20 mouse cellular contexts compared by ENCODE assay signal in genomic region chr11:111961846-111962245, GRCm38 (mm10).
A peak's percentile ranks its signal among the peaks of the same experiment; 100 is the strongest.
DNase-seq lines count a peak whose midpoint lies in the region; ATAC-seq and TF ChIP-seq lines count a peak whose summit lies in the region.
"Had no signal": no experiment of that assay in that cellular context is flagged by ENCODE, and none has a peak within 500 bp of the region (broad histone marks: within the 10 kb centered on the region; RNA-seq: fewer than 3 reads in every experiment).

No protein-coding gene starts in this region.

- H3K9ac ChIP-seq in hindbrain, embryonic 13.5 days = no peak overlapping the region
- no peak overlapping the region for H3K9ac ChIP-seq in hindbrain, embryonic 16.5 days (ENCODE audit: low read depth, low read length)
- no peak overlapping the region for H3K9ac ChIP-seq in limb, embryonic 12.5 days (replicated peaks)
- no peak overlapping the region for H3K9ac ChIP-seq in intestine, embryonic 16.5 days (ENCODE audit: low read depth, low read length)
- H3K9ac ChIP-seq: embryonic facial prominence, embryonic 13.5 days; forebrain, embryonic 13.5 days; hindbrain, embryonic 15.5 days; liver, embryonic 15.5 days; midbrain, embryonic 12.5 days had no signal

- peaks cover 6% of the 10 kb centered on the region; the same call in 1 of the 2 replicates for H3K4me1 ChIP-seq in hindbrain, embryonic 13.5 days (replicated peaks)
- H3K4me1 ChIP-seq in hindbrain, embryonic 16.5 days (ENCODE audit: control insufficient read depth, insufficient read depth, low read depth, low read length) = peaks cover 5% of the 10 kb centered on the region
- no peaks in the 10 kb centered on the region; the same call in 1 of the 2 replicates for H3K4me1 ChIP-seq in embryonic fibroblast, embryonic 13.5 days (ENCODE audit: control insufficient read depth, insufficient read depth, low read length)
- peaks cover 31% of the 10 kb centered on the region for H3K4me1 ChIP-seq in limb, embryonic 12.5 days (replicated peaks)
- no peaks in the 10 kb centered on the region for H3K4me1 ChIP-seq in intestine, embryonic 16.5 days (ENCODE audit: control insufficient read depth, insufficient read depth, low read length)
- H3K4me1 ChIP-seq in midbrain, embryonic 10.5 days = no peaks in the 10 kb centered on the region
- H3K4me1 ChIP-seq: forebrain, embryonic 13.5 days; liver, embryonic 15.5 days; midbrain, embryonic 12.5 days had no signal

- no peak for TF ChIP-seq POLR2A in brain, embryonic 14.5 days (IDR thresholded peaks at IDR 0.05; ENCODE audit: borderline replicate concordance, extremely low read depth, insufficient read depth, insufficient read length, poor library complexity, severe bottlenecking)
- no peak for TF ChIP-seq POLR2A in embryonic fibroblast, embryonic 13.5 days (IDR thresholded peaks at IDR 0.05; ENCODE audit: low read depth, low read length)

- H3K27ac ChIP-seq in hindbrain, embryonic 13.5 days = 0 out of 2 replicates have a peak overlapping the region, but pooled peaks have one; percentile 0
- H3K27ac ChIP-seq in hindbrain, embryonic 16.5 days (ENCODE audit: low read depth, low read length) = no peak overlapping the region
- H3K27ac ChIP-seq in embryonic fibroblast, embryonic 13.5 days (ENCODE audit: insufficient read depth, low read length) = peak overlapping the region; percentile 52
- peak overlapping the region; percentile 70; the same call in 1 of the 2 replicates for H3K27ac ChIP-seq in limb, embryonic 12.5 days
- no peak overlapping the region for H3K27ac ChIP-seq in intestine, embryonic 16.5 days (ENCODE audit: low read length)
- H3K27ac ChIP-seq in midbrain, embryonic 10.5 days (replicated peaks) = no peak overlapping the region
- H3K27ac ChIP-seq: embryonic facial prominence, embryonic 13.5 days; forebrain, embryonic 13.5 days; liver, embryonic 15.5 days had no signal

- H3K4me2 ChIP-seq in hindbrain, embryonic 13.5 days = no peak overlapping the region
- H3K4me2 ChIP-seq in hindbrain, embryonic 16.5 days (ENCODE audit: low read length) = no peak overlapping the region
- H3K4me2 ChIP-seq in limb, embryonic 12.5 days = no peak overlapping the region
- H3K4me2 ChIP-seq in intestine, embryonic 16.5 days (ENCODE audit: low read depth, low read length) = no peak overlapping the region
- H3K4me2 ChIP-seq: embryonic facial prominence, embryonic 13.5 days; forebrain, embryonic 13.5 days; hindbrain, embryonic 15.5 days; liver, embryonic 15.5 days; midbrain, embryonic 12.5 days had no signal

- peak; percentile 35 for DNase-seq in brain, embryonic 14.5 days (ENCODE audit: low read depth)
- DNase-seq in frontal cortex, postnatal 25 days (ENCODE audit: low spot score in 2 of 2) = no peak
- DNase-seq in midbrain, embryonic 10.5 days (ENCODE audit: low spot score) = no peak
- DNase-seq: adrenal gland, adult 2 months; kidney, adult 8-10 months; left cerebral cortex, postnatal 4 days; lung, postnatal 10 days; retina, postnatal 1 day; right cerebral cortex, postnatal 4 days; thymus, postnatal 25 days had no signal

- TF ChIP-seq CTCF in brain, embryonic 14.5 days (IDR thresholded peaks at IDR 0.05; ENCODE audit: borderline replicate concordance, extremely low read depth, insufficient read depth, insufficient read length) = no peak
- no peak for TF ChIP-seq CTCF in embryonic fibroblast, embryonic 13.5 days (IDR thresholded peaks at IDR 0.05; ENCODE audit: borderline replicate concordance, insufficient read depth, low read length)

- 59% methylated on average over 2 of the region's 2 CpGs for WGBS in hindbrain, embryonic 13.5 days
- 47% methylated on average over 2 of the region's 2 CpGs for WGBS in hindbrain, embryonic 16.5 days
- 15% methylated on average over 2 of the region's 2 CpGs for WGBS in limb, embryonic 12.5 days
- 46% methylated on average over 2 of the region's 2 CpGs for WGBS in intestine, embryonic 16.5 days
- 79% methylated on average over 2 of the region's 2 CpGs for WGBS in midbrain, embryonic 10.5 days

- ATAC-seq in hindbrain, embryonic 13.5 days (ENCODE audit: low FRiP score) = no peak
- ATAC-seq in hindbrain, embryonic 16.5 days = no peak
- 0 out of 2 replicates have a peak, but pooled peaks have one; percentile 47 for ATAC-seq in limb, embryonic 12.5 days (ENCODE audit: insufficient number of reproducible peaks, insufficient read depth, low FRiP score, low TSS enrichment, low read depth)
- ATAC-seq in intestine, embryonic 16.5 days = no peak
- ATAC-seq: forebrain, embryonic 13.5 days had no signal

- H3K4me3 ChIP-seq in hindbrain, embryonic 13.5 days = no peak overlapping the region
- H3K4me3 ChIP-seq in hindbrain, embryonic 16.5 days (ENCODE audit: low read length) = no peak overlapping the region
- H3K4me3 ChIP-seq in embryonic fibroblast, embryonic 13.5 days (ENCODE audit: insufficient read depth, low read length) = no peak overlapping the region
- no peak overlapping the region for H3K4me3 ChIP-seq in limb, embryonic 12.5 days (replicated peaks)
- no peak overlapping the region for H3K4me3 ChIP-seq in intestine, embryonic 16.5 days (ENCODE audit: low read length)
- no peak overlapping the region for H3K4me3 ChIP-seq in midbrain, embryonic 10.5 days
- H3K4me3 ChIP-seq: embryonic facial prominence, embryonic 13.5 days; forebrain, embryonic 13.5 days; hindbrain, embryonic 15.5 days; liver, embryonic 15.5 days; midbrain, embryonic 12.5 days had no signal

- no peaks in the 10 kb centered on the region for H3K27me3 ChIP-seq in hindbrain, embryonic 13.5 days
- no peaks in the 10 kb centered on the region for H3K27me3 ChIP-seq in hindbrain, embryonic 16.5 days (replicated peaks; ENCODE audit: control insufficient read depth, insufficient read depth, low read length)
- H3K27me3 ChIP-seq in limb, embryonic 12.5 days = no peaks in the 10 kb centered on the region
- no peaks in the 10 kb centered on the region for H3K27me3 ChIP-seq in intestine, embryonic 16.5 days (replicated peaks; ENCODE audit: control insufficient read depth, insufficient read depth, low read length)
- no peaks in the 10 kb centered on the region for H3K27me3 ChIP-seq in midbrain, embryonic 10.5 days (ENCODE audit: low read depth, poor library complexity, severe bottlenecking)
- H3K27me3 ChIP-seq: embryonic facial prominence, embryonic 13.5 days; forebrain, embryonic 13.5 days; hindbrain, embryonic 15.5 days; liver, embryonic 15.5 days; midbrain, embryonic 12.5 days had no signal

- H3K36me3 ChIP-seq in hindbrain, embryonic 13.5 days = no peaks in the 10 kb centered on the region
- no peaks in the 10 kb centered on the region for H3K36me3 ChIP-seq in hindbrain, embryonic 16.5 days (ENCODE audit: control insufficient read depth, insufficient read depth, low read length)
- no peaks in the 10 kb centered on the region for H3K36me3 ChIP-seq in limb, embryonic 12.5 days
- H3K36me3 ChIP-seq in intestine, embryonic 16.5 days (ENCODE audit: control insufficient read depth, insufficient read depth, low read length) = no peaks in the 10 kb centered on the region
- H3K36me3 ChIP-seq in midbrain, embryonic 10.5 days = no peaks in the 10 kb centered on the region
- H3K36me3 ChIP-seq: embryonic facial prominence, embryonic 13.5 days; hindbrain, embryonic 15.5 days; liver, embryonic 15.5 days; midbrain, embryonic 12.5 days had no signal

- H3K9me3 ChIP-seq in hindbrain, embryonic 13.5 days = no peaks in the 10 kb centered on the region
- H3K9me3 ChIP-seq in hindbrain, embryonic 16.5 days (ENCODE audit: control insufficient read depth, low read length) = no peaks in the 10 kb centered on the region
- H3K9me3 ChIP-seq in limb, embryonic 12.5 days = no peaks in the 10 kb centered on the region; the same call in 1 of the 2 replicates
- H3K9me3 ChIP-seq in intestine, embryonic 16.5 days (ENCODE audit: control insufficient read depth, low read length) = no peaks in the 10 kb centered on the region
- no peaks in the 10 kb centered on the region for H3K9me3 ChIP-seq in midbrain, embryonic 10.5 days (replicated peaks)
- H3K9me3 ChIP-seq: embryonic facial prominence, embryonic 13.5 days; forebrain, embryonic 13.5 days; hindbrain, embryonic 15.5 days; liver, embryonic 15.5 days; midbrain, embryonic 12.5 days had no signal

Comparison
In these comparisons a context has a peak if more than half of its experiments do, and no peak if none do; other contexts are left out.
1. H3K27ac ChIP-seq: peak in hindbrain, embryonic 13.5 days (single experiment), embryonic fibroblast, embryonic 13.5 days (single experiment) and limb, embryonic 12.5 days (single experiment); none in hindbrain, embryonic 16.5 days (single experiment), intestine, embryonic 16.5 days (single experiment) and midbrain, embryonic 10.5 days (single experiment).